Mouse (Mus musculus): Measurements from ENCODE around the gene Bcl11a.

- TF ChIP-seq POLR2AphosphoS2 (IDR thresholded peaks at IDR 0.05; ENCODE audit: insufficient read length, low read depth) (no peak), TCF12 (IDR thresholded peaks at IDR 0.05; ENCODE audit: insufficient read depth, poor library complexity, severe bottlenecking) (no peak), USF1 (IDR thresholded peaks at IDR 0.05; ENCODE audit: low read depth) (no peak)
Observed at GRCm38 (mm10) chr11:24122899-24123298, 45.0 kb downstream of the Bcl11a start.
